Mouse (Mus musculus): ENCODE measurements around the gene Lpcat1. TPM values are rescaled to one million over a fixed set of nuclear protein-coding genes. Genes with fewer than 3 reads are reported as not detected.

Gene Lpcat1
- polyA plus RNA-seq, 1 experiment, result 20.1 TPM

DNA sequence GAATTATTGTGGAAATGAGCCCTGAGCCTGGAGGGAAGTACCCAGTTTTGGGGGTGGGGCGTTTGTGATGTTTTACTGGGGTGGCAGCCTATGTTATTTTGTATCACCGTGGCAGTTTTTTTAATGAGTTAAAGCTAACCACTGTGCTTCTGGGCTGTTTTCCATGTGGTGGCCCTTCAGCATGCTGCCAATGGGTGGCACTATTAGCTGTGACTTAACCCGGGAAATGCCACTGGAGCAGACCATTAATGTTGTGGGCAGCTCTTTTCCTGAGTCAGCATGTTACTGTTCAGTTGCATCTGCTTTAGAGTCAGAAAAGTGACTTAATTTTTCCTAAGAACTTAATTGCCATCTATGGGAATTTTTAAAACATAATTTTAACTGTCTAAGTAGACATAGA lies 5.5 kb downstream of the Lpcat1 start:
- Histone ChIP-seq H3K4me3 (ENCODE audit: insufficient read depth, low read length) (no peak overlapping the region), H3K4me1 (ENCODE audit: control insufficient read depth, insufficient read depth, low read length) (0 out of 2 replicates have a peak, but pooled peaks cover 2% of the 10 kb centered on the region), H3K27ac (ENCODE audit: insufficient read depth, low read length) (no peak overlapping the region)
- no peak for TF ChIP-seq CTCF (IDR thresholded peaks at IDR 0.05; ENCODE audit: borderline replicate concordance, insufficient read depth, low read length)

DNA sequence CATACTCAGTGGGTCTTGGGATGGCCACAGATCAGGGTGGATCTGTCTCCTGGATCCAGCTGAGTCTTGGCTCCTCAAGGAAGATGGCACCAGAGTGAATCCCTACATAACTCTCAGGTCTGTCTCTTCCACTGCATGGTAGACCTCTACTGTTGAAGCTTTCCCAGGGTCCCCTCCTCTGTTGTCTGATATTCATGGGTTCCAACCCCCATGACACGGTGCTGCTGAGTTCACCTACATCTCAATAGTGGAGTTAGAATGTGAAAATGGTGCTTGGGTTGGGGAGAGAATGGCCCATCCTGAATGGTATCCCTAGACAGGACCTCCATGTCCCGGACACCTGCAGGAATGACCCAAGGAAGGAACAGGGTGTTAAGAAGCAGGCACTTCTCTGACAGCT lies 6.7 kb downstream of the Lpcat1 start:
- H3K27ac ChIP-seq (ENCODE audit: insufficient read depth, low read length), result no peak overlapping the region
- TF ChIP-seq CTCF (IDR thresholded peaks at IDR 0.05; ENCODE audit: borderline replicate concordance, insufficient read depth, low read length), result no peak
- no peak for TF ChIP-seq POLR2A (IDR thresholded peaks at IDR 0.05; ENCODE audit: low read depth, low read length)
- no peak overlapping the region for H3K4me3 ChIP-seq (ENCODE audit: insufficient read depth, low read length)
- 0 out of 2 replicates have a peak, but pooled peaks cover 2% of the 10 kb centered on the region for H3K4me1 ChIP-seq (ENCODE audit: control insufficient read depth, insufficient read depth, low read length)

DNA sequence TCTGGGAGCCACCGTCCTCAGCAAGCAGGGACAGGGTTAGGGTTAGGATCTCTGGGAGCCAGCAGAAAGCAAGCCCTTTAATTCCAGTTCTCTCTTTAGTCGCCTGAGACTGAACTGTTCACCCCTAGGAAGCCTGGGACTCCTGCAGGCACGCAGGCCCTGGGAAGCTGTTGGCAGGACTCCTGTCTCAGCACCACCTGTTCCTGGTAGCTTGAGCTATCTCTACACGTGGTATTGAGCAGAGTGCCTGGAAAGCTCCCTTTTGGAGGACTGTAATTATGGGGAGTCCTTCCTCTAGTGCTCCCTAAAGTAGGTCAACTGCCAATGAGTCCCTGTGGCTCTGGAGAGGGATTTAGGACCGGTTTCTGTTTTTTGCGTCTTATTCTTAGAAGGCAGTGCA lies 7.2 kb downstream of the Lpcat1 start:
- TF ChIP-seq CTCF (IDR thresholded peaks at IDR 0.05; ENCODE audit: borderline replicate concordance, insufficient read depth, low read length) (no peak), POLR2A (IDR thresholded peaks at IDR 0.05; ENCODE audit: low read depth, low read length) (no peak)
- Histone ChIP-seq H3K4me3 (ENCODE audit: insufficient read depth, low read length) (no peak overlapping the region), H3K27ac (ENCODE audit: insufficient read depth, low read length) (no peak overlapping the region), H3K4me1 (ENCODE audit: control insufficient read depth, insufficient read depth, low read length) (0 out of 2 replicates have a peak, but pooled peaks cover 2% of the 10 kb centered on the region)

DNA sequence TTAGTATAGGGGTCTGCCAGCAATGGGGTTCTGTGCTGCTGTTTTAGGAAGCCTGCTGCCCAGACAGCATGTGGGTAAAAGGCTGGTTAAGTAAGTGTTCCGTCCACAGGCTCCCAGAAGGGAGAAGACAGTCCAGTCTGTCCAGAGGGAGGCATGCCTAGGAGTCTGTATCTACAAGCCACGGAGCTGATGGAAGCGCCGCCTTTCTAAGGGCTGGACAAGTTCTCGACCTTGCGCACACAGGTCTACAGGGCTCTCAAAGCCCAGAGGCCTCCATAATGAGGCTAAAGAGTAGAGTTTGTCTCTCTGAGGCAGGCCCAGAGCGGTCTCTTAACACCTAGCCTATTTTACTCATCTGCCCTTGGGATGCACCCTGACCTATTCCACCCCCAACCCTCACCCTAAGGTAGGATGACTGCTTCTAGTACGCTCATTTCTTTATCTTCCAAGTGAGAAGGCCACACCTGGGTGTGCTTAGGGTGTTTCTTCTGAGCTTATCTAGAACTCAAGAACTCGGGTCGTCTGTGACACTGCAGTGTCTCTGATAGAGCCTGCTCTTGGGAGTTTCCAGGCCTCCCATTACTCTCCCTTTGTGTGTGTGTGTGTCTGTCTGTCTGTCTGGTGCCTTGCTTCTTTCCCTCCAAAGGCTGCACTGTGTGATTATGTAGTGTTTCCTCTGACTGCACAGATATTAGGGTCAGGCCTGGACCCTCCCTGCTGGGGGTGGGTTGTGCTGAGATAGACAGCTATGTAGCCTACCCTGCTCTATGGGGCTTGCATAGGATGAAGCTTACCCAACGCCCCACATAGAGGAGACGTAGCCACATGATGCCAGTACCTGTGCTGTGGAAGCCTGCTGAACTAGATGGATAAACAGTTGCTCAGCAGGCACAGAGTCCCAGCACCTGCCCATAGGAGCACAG lies 8.3 kb downstream of the Lpcat1 start:
- Histone ChIP-seq H3K27ac (ENCODE audit: insufficient read depth, low read length) (no peak overlapping the region), H3K4me3 (ENCODE audit: insufficient read depth, low read length) (no peak overlapping the region), H3K4me1 (ENCODE audit: control insufficient read depth, insufficient read depth, low read length) (no peaks in the 10 kb centered on the region)
- TF ChIP-seq POLR2A (IDR thresholded peaks at IDR 0.05; ENCODE audit: low read depth, low read length) (no peak), CTCF (IDR thresholded peaks at IDR 0.05; ENCODE audit: borderline replicate concordance, insufficient read depth, low read length) (no peak)

DNA sequence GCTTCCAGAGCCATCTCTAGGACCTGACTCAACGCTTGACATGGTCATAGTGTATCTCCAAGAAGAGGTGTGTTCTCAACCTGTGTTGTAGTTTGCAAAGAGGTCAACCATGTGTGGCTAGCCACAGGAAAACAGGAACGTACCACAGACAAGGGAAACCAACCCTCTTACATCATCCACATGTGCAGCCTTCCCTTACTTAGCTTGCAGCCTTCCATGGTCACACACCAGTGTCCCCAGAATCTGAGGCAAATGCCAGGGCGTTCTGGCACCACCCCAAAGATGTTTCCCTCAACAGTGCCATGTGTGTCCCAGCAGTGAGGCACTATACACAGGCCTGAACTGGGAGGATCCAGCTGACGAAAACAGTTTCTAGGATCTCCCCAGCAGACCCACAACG lies 9.3 kb downstream of the Lpcat1 start:
- Histone ChIP-seq H3K4me1 (ENCODE audit: control insufficient read depth, insufficient read depth, low read length) (no peaks in the 10 kb centered on the region), H3K27ac (ENCODE audit: insufficient read depth, low read length) (no peak overlapping the region), H3K4me3 (ENCODE audit: insufficient read depth, low read length) (no peak overlapping the region)
- TF ChIP-seq POLR2A (IDR thresholded peaks at IDR 0.05; ENCODE audit: low read depth, low read length), result no peak
- TF ChIP-seq CTCF (IDR thresholded peaks at IDR 0.05; ENCODE audit: borderline replicate concordance, insufficient read depth, low read length), result no peak

DNA sequence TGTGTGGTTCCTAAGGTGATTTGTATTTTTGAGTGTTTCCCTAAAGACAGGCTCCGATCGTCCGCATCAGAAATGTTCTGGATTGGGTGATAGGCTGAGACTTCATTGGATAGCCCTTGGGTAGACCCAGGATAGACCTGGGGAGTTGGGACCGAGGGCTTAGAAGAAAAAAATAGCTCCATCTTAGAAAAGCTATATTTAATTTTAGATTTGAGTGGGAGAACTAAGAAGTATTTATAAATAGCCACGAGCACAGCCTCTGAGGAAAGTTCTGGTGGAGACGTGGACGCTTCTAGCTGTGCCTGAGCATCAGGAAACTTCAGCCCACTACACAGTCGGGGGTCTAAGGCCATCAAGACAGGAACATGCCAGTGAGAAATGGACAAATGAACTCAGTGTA lies 9.8 kb downstream of the Lpcat1 start:
- Histone ChIP-seq H3K4me3 (ENCODE audit: insufficient read depth, low read length) (no peak overlapping the region), H3K27ac (ENCODE audit: insufficient read depth, low read length) (no peak overlapping the region), H3K4me1 (ENCODE audit: control insufficient read depth, insufficient read depth, low read length) (no peaks in the 10 kb centered on the region)
- TF ChIP-seq CTCF (IDR thresholded peaks at IDR 0.05; ENCODE audit: borderline replicate concordance, insufficient read depth, low read length) (no peak), POLR2A (IDR thresholded peaks at IDR 0.05; ENCODE audit: low read depth, low read length) (no peak)

DNA sequence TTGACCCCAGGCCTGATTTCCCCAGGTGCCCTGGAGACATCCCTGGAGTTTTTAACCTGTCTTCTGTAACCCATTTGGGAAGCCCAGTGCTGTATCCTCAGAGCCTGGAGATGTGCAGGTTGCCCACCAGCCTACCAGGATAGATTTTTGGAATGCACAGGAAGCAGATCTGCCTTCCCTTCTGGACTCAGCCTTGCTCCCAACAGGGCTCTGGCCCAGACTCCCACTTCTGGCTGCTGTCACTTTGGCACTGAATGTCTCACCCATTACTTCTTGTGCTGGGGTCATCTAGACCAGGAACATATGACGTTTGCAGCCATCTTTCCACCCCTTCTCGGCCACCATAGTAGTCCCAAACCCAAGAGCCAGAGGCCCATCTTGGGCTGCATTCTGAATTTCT lies 10.8 kb downstream of the Lpcat1 start:
- Histone ChIP-seq H3K4me3 (ENCODE audit: insufficient read depth, low read length) (no peak overlapping the region), H3K27ac (ENCODE audit: insufficient read depth, low read length) (no peak overlapping the region), H3K4me1 (ENCODE audit: control insufficient read depth, insufficient read depth, low read length) (no peaks in the 10 kb centered on the region)
- no peak for TF ChIP-seq CTCF (IDR thresholded peaks at IDR 0.05; ENCODE audit: borderline replicate concordance, insufficient read depth, low read length)
- TF ChIP-seq POLR2A (IDR thresholded peaks at IDR 0.05; ENCODE audit: low read depth, low read length), result no peak

DNA sequence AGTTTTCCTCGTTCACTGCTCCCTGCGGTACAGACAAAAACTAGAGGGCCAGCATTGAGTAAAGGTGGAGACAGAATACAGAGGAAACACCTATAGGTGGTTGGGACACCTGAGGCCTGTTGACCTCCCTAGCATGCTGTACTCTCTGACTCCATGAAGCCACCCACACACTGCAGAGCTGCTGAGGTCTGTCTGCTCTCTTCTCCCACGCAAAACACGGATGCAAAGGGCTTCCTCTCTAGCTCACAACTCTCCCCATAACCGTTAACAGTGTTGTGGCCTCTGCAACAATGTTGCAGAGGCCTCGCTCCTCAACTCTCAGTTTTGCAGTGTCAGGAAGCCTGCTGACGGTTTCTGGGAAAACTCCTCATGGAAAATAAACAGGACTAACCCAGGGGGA lies 15.5 kb downstream of the Lpcat1 start:
- no peak overlapping the region for H3K27ac ChIP-seq (ENCODE audit: insufficient read depth, low read length)
- H3K4me3 ChIP-seq (ENCODE audit: insufficient read depth, low read length), result no peak overlapping the region
- H3K4me1 ChIP-seq (ENCODE audit: control insufficient read depth, insufficient read depth, low read length), result no peaks in the 10 kb centered on the region
- TF ChIP-seq CTCF (IDR thresholded peaks at IDR 0.05; ENCODE audit: borderline replicate concordance, insufficient read depth, low read length), result no peak
- TF ChIP-seq POLR2A (IDR thresholded peaks at IDR 0.05; ENCODE audit: low read depth, low read length), result no peak

DNA sequence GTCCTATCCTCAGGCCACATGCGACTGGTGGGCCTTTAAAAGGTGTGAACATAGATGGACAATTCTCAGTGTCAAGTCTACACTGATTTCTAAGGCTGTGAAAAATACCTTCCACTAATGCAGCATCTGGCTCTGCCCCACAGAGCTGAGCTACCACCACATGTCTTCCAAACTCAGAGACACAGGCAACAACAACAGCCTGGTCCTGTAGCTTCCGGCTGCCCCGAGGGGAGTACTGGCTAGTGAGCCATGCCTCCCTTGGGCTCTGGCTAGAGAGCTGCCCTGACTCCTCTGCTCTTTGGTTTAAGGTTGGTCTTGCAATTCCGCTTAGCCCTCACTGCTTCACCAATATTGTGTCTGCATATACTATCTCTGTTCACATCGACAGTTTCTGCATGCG lies 16.3 kb downstream of the Lpcat1 start:
- Histone ChIP-seq H3K4me1 (ENCODE audit: control insufficient read depth, insufficient read depth, low read length) (peaks cover 3% of the 10 kb centered on the region; the same call in 1 of the 2 replicates), H3K27ac (ENCODE audit: insufficient read depth, low read length) (no peak overlapping the region), H3K4me3 (ENCODE audit: insufficient read depth, low read length) (no peak overlapping the region)
- TF ChIP-seq POLR2A (IDR thresholded peaks at IDR 0.05; ENCODE audit: low read depth, low read length), result no peak
- TF ChIP-seq CTCF (IDR thresholded peaks at IDR 0.05; ENCODE audit: borderline replicate concordance, insufficient read depth, low read length), result no peak

DNA sequence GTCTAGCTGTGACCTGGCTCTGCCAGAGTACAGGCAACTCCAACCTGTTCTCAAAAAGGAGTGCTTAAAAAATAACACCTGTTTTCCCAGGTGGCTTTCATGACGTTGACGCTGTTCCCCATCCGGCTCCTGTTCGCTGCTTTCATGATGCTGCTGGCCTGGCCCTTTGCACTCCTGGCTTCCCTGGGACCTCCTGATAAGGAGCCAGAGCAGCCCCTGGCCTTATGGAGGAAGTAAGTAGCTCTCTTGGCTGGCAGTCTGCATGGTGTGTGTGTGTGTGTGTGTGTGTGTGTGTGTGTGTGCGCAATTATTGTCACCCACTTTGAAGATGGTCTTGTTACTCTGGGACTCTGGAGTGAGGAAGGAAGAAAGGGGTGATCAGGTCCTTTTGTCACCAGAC lies 17.2 kb downstream of the Lpcat1 start:
- H3K4me3 ChIP-seq (ENCODE audit: insufficient read depth, low read length), result no peak overlapping the region
- H3K27ac ChIP-seq (ENCODE audit: insufficient read depth, low read length), result no peak overlapping the region
- peaks cover 3% of the 10 kb centered on the region; the same call in 1 of the 2 replicates for H3K4me1 ChIP-seq (ENCODE audit: control insufficient read depth, insufficient read depth, low read length)
- no peak for TF ChIP-seq CTCF (IDR thresholded peaks at IDR 0.05; ENCODE audit: borderline replicate concordance, insufficient read depth, low read length)
- no peak for TF ChIP-seq POLR2A (IDR thresholded peaks at IDR 0.05; ENCODE audit: low read depth, low read length)

All from embryonic fibroblast, embryonic 13.5 days (primary cell).